Mouse (Mus musculus) left cerebral cortex, adult 18-20 months (tissue): ENCODE data around the gene Chd2. TPM values are rescaled to one million over a fixed set of nuclear protein-coding genes. Genes with fewer than 3 reads are reported as not detected.
A peak's percentile ranks its signal among the peaks of the same experiment; 100 is the strongest.
"Not testable (repeated sequence)": the region's sequence is repeated elsewhere in the genome, so short reads cannot be mapped to it uniquely, and the experiment has no call there.

Source experiments
- DNase-seq, 2 experiments: peaks; one replicate each; pipeline ENCODE4 v3.0.0; 2021 to 2022; ENCODE audit warnings: low spot score in 2 of 2, mixed read lengths in 1 of 2
- total RNA-seq, 2 experiments: library from RNA; stranded (reverse); gene quantifications; 2 replicates each; pipeline ENCODE4 v1.2.3; 2021

Chd2 gene
- total RNA-seq, 2 experiments from 2014 or later = 50.2 to 57.2 TPM

GRCm38 (mm10) chr7:73523183-73523582 is 18.4 kb downstream of the Chd2 start:
- DNase-seq = no peak

- DNase-seq = no peak
Observed at GRCm38 (mm10) chr7:73521277-73522193, 20.1 kb downstream of the Chd2 start.

DNA sequence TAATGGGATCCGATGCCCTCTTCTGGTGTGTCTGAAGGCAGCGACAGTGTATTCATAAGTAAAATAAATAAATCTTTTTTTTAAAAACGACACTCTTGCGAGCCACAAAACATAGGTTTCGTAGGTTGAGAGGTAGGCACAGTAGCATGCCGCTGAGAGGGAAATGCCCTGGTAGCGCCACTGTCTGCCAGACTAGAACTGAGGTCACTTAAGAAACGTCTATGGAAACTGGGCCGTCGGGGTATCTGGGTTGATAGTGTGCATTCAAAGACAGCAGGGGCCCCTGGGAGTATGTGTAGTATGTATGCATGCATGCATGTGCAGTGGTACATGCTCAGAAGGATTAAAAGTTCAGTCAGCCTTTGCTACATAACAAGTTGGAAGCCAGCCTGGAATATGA is 21.4 kb downstream of the Chd2 start:
- DNase-seq = no peak

DNA sequence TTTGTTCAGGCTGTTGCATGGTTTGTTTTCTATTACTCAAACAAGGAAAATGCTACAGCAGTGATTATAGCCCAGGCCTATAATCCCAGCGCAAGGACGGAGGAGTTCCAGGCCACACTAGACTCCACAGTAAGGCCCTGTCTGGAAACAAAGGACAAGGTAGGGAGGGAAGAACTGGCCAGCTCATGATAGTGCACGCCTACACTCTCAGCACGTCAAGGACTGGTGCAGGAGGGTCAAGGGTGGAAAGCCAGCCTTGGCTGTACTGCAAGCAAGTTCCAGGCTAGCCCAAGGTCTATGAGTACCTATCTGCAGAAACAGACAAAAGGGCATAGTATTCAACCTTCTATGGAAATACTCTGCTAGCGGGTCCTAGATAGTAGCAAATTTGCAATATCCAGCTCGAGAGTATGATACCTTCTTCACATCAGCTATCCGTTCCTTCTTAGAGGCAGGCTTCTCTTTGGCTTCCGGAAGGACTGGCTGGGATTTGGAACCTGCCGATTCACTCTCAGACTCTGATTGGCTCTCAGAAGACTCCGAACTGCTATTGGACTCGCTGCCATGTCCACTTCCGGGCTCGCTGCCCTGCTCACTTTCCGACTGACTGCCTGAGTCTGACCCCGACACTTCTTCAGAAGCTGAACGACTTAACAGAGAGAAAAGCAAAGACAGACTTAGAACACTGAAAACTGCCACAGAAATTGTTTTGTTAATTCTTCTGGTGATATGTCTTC is 22.4 kb downstream of the Chd2 start:
- no peak for DNase-seq

GRCm38 (mm10) chr7:73518373-73518980 is 23.2 kb downstream of the Chd2 start:
- DNase-seq = not testable (repeated sequence)

DNA sequence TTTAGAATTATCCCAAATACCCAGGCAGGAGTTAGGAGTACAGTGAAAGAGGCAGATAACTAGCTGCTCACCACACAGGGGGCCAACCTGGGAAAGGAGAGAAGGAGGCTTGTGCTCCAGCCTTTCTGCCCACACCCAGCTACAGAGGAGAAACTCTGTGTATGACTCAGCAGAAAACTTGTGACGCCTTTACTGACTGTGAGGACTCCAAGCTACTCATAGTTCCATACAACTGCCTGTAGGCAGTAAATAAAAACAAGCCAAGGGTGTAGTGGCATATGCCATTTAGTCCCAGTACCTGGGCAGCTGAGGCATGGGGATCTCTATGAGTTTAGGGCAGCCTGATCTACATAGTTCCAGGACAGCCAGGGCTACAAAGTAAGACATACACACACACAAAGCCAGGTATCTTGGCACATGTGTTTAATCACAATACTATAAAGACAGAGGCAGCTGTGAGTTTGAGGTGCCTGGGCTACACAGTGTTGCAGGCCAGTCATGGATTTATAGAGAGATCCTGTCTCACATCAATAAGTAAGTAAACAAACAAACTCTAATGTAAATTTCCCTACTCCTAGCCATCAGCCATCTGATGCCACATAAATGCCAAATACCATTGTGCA is 24.1 kb downstream of the Chd2 start:
- no peak for DNase-seq

DNA sequence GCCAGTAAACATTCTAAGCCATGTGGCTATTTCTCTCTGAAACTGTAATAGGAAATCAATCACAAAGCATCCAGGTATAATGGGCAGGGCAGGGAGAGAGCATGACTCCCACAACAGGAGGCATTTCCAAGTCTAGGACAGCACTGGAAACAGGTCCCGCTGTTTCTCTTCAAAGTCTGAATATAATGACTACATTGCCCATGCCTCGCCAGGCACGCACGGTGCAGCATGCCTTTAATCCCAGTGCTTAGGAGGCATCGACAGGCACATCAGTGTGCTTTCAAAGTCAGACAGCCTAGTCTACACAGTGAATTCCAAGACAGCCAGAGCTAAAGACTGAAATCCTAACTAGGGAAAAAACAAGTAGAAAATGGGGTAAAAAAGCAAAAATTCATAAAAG is 24.8 kb downstream of the Chd2 start:
- no peak for DNase-seq

DNA sequence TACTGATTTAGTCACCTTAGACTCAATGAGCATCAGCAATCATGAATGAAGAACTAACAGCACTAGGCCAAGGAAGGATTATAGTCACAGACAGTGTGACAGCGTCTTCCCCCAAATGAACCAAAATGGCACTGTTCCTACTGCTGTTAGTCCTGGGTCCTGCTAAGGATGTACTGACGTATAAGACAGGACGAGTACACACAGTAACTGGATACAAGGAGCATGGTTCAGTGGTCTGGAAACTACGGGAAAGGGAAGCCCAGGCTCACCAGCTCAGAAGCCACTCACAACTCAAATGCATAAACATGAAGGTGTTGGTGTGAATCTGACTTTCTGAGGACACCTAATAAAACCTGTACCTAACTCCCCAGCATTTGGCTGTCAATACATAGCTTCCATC is 27.1 kb downstream of the Chd2 start:
- DNase-seq = no peak

DNA sequence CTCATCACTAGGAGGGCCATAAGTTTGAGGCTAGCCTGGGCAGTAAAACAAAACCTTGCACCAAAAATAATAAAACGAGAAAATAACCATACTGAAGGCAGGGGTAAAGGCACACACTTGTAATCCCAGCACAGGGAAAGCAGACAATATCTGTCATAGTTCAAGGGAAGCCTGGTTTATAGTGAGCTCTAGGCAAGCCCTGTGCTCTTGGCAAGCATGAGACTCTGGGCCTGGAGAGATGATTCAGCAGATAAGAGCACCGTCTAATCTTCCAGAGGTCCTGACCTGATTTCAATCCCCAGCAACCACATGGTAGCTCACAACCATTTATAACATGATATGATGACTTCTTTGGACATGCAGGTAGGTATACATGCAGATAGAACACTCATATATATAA is 29.2 kb downstream of the Chd2 start:
- DNase-seq = no peak

DNA sequence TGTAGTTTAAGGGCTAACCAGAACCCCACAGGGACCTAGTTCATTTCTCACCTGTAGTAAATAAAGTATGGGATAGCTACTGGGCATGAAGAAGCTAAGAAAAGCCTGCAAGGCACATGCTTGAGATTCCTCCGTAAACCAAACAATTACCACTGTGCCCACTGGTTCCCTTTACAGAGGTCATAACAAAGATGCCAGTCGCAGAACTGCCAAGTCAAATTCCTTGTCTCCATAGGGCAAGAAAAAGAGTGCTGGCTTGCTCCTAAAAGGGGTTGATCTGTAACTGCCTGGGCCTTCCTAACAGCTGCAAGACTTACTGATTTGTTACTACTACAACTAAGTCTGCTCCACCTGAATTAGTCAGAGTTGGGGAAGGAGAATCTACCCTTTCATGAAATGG is 32.9 kb downstream of the Chd2 start:
- DNase-seq = no peak

DNA sequence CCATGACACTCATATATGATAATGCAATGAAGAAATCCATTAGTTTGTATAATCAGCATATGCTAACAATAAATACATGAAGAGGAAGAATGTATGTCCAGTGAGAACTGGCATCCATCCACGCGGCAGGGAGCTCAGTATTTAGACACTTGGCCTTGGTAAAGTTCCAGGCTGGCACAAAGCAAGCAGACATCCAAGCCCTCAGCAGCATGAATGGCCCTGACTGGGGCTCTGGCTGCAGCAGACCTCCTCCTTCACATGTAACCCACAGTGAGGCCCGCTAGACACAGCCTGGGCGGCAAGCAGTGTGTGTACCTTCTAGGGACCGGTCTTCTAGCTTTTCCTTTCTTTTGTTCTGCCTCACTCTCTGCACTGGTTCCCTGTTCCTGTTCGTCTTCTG is 34.1 kb downstream of the Chd2 start:
- DNase-seq = no peak

DNA sequence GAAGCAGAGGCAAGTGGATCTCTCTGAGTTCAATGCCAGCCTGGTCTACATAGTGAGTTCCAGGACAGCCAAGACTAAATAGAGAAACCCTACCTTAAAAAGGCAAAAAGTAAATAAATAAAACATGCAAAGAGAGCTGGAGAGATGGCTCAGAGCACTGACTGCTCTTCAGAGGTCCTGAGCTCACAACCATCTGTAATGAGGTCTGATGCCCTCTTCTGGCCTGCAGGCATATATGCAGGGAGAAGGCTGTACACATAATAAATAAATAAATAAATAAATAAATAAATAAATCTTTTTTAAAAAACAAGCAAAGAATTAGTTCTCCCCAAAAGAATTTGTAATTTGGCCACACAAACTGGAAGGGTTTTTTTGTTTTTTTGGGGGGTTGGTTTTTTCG is 34.8 kb downstream of the Chd2 start:
- no peak for DNase-seq

GRCm38 (mm10) chr7:73505266-73505665 is 36.4 kb downstream of the Chd2 start:
- no peak for DNase-seq

DNA sequence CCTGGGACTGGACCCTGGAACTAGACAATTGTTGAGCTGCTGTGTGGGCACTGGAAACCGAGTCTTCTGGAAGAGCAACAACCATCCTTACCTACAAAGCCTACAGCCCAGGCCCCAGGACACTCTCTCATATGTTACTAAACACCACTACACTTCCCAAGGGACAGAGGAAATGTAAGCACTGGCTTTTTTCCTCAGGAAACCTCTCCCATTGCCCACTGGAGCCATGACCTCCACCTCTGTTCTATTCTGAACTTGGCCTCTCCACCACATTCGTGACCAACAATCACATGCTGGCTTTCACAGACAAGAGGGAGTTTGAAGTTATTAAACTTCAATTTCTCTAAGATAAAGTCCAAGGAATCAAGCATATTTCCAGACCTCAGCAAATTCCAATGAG is 43.4 kb downstream of the Chd2 start:
- no peak for DNase-seq

- no peak for DNase-seq
Observed at GRCm38 (mm10) chr7:73489261-73489660, 52.4 kb downstream of the Chd2 start.

DNA sequence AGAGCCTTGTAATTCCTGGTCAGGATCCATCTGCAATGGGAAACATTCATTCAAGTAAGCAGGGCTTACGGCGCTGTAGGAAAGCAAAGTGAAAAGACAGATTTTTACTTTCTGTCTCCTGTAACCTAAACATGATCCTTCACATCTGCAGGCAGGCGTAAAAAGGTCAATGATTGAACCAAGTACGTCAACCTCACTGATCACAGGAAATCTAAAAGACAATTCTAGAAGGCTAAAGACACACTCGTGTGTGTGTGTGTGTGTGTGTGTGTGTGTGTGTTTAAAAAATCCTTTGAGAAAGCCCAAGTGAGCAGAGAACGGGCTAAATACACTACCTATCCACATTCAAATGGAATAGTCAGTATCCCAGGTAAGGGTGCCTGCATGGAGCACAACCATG is 60.5 kb downstream of the Chd2 start:
- no peak for DNase-seq

DNA sequence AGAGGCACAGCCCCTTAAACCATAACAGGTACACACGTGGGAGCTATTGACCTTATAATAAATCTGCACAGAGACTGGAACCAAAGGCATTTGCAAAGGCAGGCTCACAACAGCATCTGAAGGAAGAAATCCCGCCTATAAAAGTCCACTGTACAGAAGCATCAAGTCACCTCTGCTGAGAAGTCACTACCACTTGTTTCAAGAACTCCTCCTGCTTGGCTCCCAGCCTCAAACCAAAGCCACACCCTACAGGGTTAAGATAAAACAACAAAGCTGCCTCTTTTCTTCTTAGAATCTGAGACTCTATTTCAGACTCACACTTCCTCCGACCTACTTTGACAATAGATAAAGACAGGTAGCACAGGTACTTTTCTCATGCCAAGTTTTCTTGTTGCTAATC is 62.1 kb downstream of the Chd2 start:
- no peak for DNase-seq

GRCm38 (mm10) chr7:73478157-73479058 is 63.2 kb downstream of the Chd2 start:
- no peak for DNase-seq

DNA sequence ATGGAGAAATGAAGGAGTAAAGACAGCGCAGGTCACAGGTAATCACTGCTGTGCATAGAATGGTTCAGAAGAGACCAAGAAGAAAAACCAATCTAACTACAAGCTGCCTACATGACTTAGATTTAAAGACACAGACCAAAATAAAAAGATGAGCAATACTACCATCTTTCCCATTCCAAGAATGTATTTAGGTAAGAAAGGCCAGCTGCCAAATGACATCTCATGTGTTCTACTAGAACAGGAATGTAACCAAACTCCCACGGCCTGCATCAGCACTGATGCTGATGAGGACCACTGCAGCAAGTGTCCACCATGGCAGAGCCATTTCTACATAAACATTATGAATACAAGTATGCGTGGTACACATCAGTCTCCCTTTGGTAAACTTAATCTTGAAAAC is 73.9 kb downstream of the Chd2 start:
- peak in 1 of 2 experiments; percentile 39 for DNase-seq

GRCm38 (mm10) chr7:73463546-73463945 is 78.1 kb downstream of the Chd2 start:
- DNase-seq = no peak

GRCm38 (mm10) chr7:73454113-73454512 is 87.5 kb downstream of the Chd2 start:
- no peak for DNase-seq
